Mouse (Mus musculus): Measurements from ENCODE around the gene Hes7. TPM values are rescaled to one million over a fixed set of nuclear protein-coding genes. Genes with fewer than 3 reads are reported as not detected.

Hes7 gene
- total and polyA plus RNA-seq, 3 experiments: 0.08 to 1.4 TPM; not detected in 1

DNA sequence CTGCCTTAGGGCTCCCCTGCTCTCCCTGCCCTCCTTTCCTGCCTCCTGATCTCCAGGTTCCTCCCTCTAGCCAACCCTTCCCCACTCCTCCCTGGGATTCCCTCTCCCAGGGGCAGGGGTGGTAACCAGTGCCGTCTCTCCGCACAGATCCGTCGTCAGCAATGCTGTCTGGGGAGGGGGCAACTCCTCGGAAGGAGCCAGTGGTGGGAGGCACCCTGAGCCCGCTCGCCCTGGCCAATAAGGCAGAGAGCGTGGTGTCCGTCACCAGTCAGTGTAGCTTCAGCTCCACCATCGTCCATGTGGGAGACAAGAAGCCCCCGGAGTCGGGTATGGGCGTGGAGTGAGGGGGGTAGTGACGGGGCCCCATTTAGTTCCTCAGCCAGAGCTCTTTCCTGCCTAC, 15.7 kb upstream of the Hes7 start:
- no peak overlapping the region for H3K4me3 ChIP-seq (ENCODE audit: control insufficient read depth in 1 of 2, insufficient read depth in 1 of 2, low read depth in 2 of 2, low read length in 2 of 2)
- no peak for DNase-seq (ENCODE audit: low read depth, low spot score)
- H3K9ac ChIP-seq (ENCODE audit: control insufficient read depth, low read depth, low read length, poor library complexity, severe bottlenecking): no peak overlapping the region
- peaks cover 2 to 8% of the 10 kb centered on the region in 2 experiments; a peak in 2 of 4 replicates for H3K4me1 ChIP-seq (ENCODE audit: control insufficient read depth in 1 of 2, insufficient read depth in 2 of 2, low read length in 2 of 2)
- TF ChIP-seq SMC3 (IDR thresholded peaks at IDR 0.05; ENCODE audit: low read depth, low read length) (no peak), MEF2A (IDR thresholded peaks at IDR 0.05; ENCODE audit: extremely low read depth, insufficient replicate concordance, low read depth, low read length, poor library complexity, severe bottlenecking) (no peak), POLR2AphosphoS5 (IDR thresholded peaks at IDR 0.05; ENCODE audit: borderline replicate concordance, low read depth, low read length) (no peak), RAD21 (IDR thresholded peaks at IDR 0.05; ENCODE audit: low read depth, low read length) (no peak), CTCF (IDR thresholded peaks at IDR 0.05 in 2 of 3, conservative IDR thresholded peaks at IDR 0.05 in 1 of 3; ENCODE audit: control insufficient read depth in 1 of 3, insufficient read depth in 1 of 3, low read depth in 2 of 3, low read length in 3 of 3, poor library complexity in 1 of 3, severe bottlenecking in 1 of 3) (no peak)
- no peaks in the 10 kb centered on the region for H3K9me3 ChIP-seq (replicated peaks; ENCODE audit: insufficient read depth, low read length)
- H3K27me3 ChIP-seq (ENCODE audit: control insufficient read depth in 1 of 2, insufficient read depth in 2 of 2, low read length in 2 of 2): no peaks in the 10 kb centered on the region
- H3K27ac ChIP-seq (ENCODE audit: control insufficient read depth, low read depth, low read length): no peak overlapping the region
- peaks cover 0 to 6% of the 10 kb centered on the region in 2 experiments; a peak in 2 of 4 replicates for H3K36me3 ChIP-seq (ENCODE audit: control insufficient read depth in 1 of 2, insufficient read depth in 2 of 2, low read length in 2 of 2)
- peaks cover 8% of the 10 kb centered on the region; the same call in 1 of the 2 replicates for H3K79me2 ChIP-seq (ENCODE audit: control insufficient read depth, insufficient read depth, low read length, poor library complexity)

DNA sequence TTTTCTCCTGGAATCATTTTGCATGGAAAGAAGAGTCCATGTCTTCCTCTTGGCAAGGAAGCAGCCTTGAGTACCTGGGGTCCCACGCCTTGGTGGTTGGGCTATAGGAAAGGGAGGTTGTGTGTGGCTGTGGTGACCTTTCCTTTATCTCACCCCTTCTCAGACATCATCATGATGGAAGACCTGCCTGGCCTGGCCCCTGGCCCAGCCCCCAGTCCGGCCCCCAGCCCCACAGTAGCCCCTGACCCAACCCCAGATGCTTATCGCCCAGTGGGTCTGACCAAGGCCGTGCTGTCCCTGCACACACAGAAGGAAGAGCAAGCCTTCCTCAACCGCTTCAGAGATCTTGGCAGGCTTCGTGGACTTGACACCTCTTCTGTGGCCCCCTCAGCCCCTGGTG, 15.0 kb upstream of the Hes7 start:
- no peak overlapping the region for H3K9ac ChIP-seq (ENCODE audit: control insufficient read depth, low read depth, low read length, poor library complexity, severe bottlenecking)
- H3K4me3 ChIP-seq (ENCODE audit: control insufficient read depth in 1 of 2, insufficient read depth in 1 of 2, low read depth in 2 of 2, low read length in 2 of 2): no peak overlapping the region
- no peaks in the 10 kb centered on the region for H3K27me3 ChIP-seq (ENCODE audit: control insufficient read depth in 1 of 2, insufficient read depth in 2 of 2, low read length in 2 of 2)
- no peak for DNase-seq (ENCODE audit: low read depth, low spot score)
- peaks cover 1 to 10% of the 10 kb centered on the region in 2 experiments; a peak in 2 of 4 replicates for H3K4me1 ChIP-seq (ENCODE audit: control insufficient read depth in 1 of 2, insufficient read depth in 2 of 2, low read length in 2 of 2)
- no peak for TF ChIP-seq ZNF384 (IDR thresholded peaks at IDR 0.05; ENCODE audit: low read depth, low read length)
- no peak for TF ChIP-seq ZKSCAN1 (IDR thresholded peaks at IDR 0.05; ENCODE audit: low read depth, low read length)
- TF ChIP-seq SMC3 (IDR thresholded peaks at IDR 0.05; ENCODE audit: low read depth, low read length): no peak
- TF ChIP-seq POLR2AphosphoS5 (IDR thresholded peaks at IDR 0.05; ENCODE audit: borderline replicate concordance, low read depth, low read length): no peak
- TF ChIP-seq NRF1 (IDR thresholded peaks at IDR 0.05; ENCODE audit: insufficient read depth, low read depth, low read length, poor library complexity, severe bottlenecking): no peak
- no peak for TF ChIP-seq MYC (IDR thresholded peaks at IDR 0.05; ENCODE audit: low read depth, low read length)
- no peak for TF ChIP-seq ZMIZ1 (IDR thresholded peaks at IDR 0.05; ENCODE audit: low read depth, low read length)
- no peak for TF ChIP-seq BHLHE40 (IDR thresholded peaks at IDR 0.05; ENCODE audit: borderline replicate concordance, low read depth, low read length)
- TF ChIP-seq POLR2A (IDR thresholded peaks at IDR 0.05; ENCODE audit: control insufficient read depth in 1 of 2, insufficient read depth in 1 of 2, low read depth in 1 of 2, low read length in 2 of 2, poor library complexity in 1 of 2): no peak
- TF ChIP-seq CHD1 (IDR thresholded peaks at IDR 0.05; ENCODE audit: low read depth, low read length): no peak
- no peak for TF ChIP-seq CHD2 (IDR thresholded peaks at IDR 0.05; ENCODE audit: low read length)
- no peak for TF ChIP-seq USF2 (IDR thresholded peaks at IDR 0.05; ENCODE audit: borderline replicate concordance in 1 of 2, insufficient read depth in 1 of 2, low read depth in 1 of 2, low read length in 2 of 2)
- TF ChIP-seq GABPA (IDR thresholded peaks at IDR 0.05; ENCODE audit: low read depth, low read length): no peak
- TF ChIP-seq MAX (IDR thresholded peaks at IDR 0.05; ENCODE audit: low read length): no peak
- no peak for TF ChIP-seq NELFE (IDR thresholded peaks at IDR 0.05; ENCODE audit: low read depth, low read length)
- TF ChIP-seq MAFK (IDR thresholded peaks at IDR 0.05; ENCODE audit: borderline replicate concordance, low read depth, low read length): no peak
- TF ChIP-seq RCOR1 (IDR thresholded peaks at IDR 0.05; ENCODE audit: low read depth, low read length): no peak
- no peak overlapping the region for H3K27ac ChIP-seq (ENCODE audit: control insufficient read depth, low read depth, low read length)
- no peaks in the 10 kb centered on the region for H3K9me3 ChIP-seq (replicated peaks; ENCODE audit: insufficient read depth, low read length)
- peaks cover 0 to 7% of the 10 kb centered on the region in 2 experiments; a peak in 2 of 4 replicates for H3K36me3 ChIP-seq (ENCODE audit: control insufficient read depth in 1 of 2, insufficient read depth in 2 of 2, low read length in 2 of 2)
- H3K79me2 ChIP-seq (ENCODE audit: control insufficient read depth, insufficient read depth, low read length, poor library complexity): peaks cover 5% of the 10 kb centered on the region; the same call in 1 of the 2 replicates
